Mouse (Mus musculus) C2C12 (cell line): Measurements from ENCODE around the gene Foxn3.

ENCODE experiments used
- CEBPB ChIP-seq: IDR thresholded peaks from one replicate; pipeline ENCODE4 v1.6.1; 2011; ENCODE audit warnings: low read depth, mild to moderate bottlenecking, control low read depth, moderate library complexity
- CTCF ChIP-seq: IDR thresholded peaks from one replicate; pipeline ENCODE4 v1.5.1; 2011; ENCODE audit not compliant: control insufficient read depth, insufficient read depth, insufficient read length
- MAX ChIP-seq: IDR thresholded peaks from one replicate; pipeline ENCODE4 v1.6.1; 2011; ENCODE audit warnings: mild to moderate bottlenecking, control low read depth
- MYOD1 ChIP-seq: IDR thresholded peaks from one replicate; pipeline ENCODE4 v1.6.1; 2011; ENCODE audit warnings: low read depth; ENCODE audit not compliant: control insufficient read depth, insufficient read length
- MYOG ChIP-seq: IDR thresholded peaks from one replicate; pipeline ENCODE4 v1.6.1; 2011; ENCODE audit not compliant: control insufficient read depth, insufficient read length; ENCODE audit errors: extremely low read depth
- USF1 ChIP-seq: IDR thresholded peaks from one replicate; pipeline ENCODE4 v1.6.1; 2011; ENCODE audit warnings: low read depth, mild to moderate bottlenecking, control low read depth, moderate library complexity

GRCm38 (mm10) chr12:99403004-99403403 lies 160.4 kb downstream of the Foxn3 start:
- no peak for TF ChIP-seq CTCF
- TF ChIP-seq USF1, result no peak
- TF ChIP-seq MYOG, result no peak
- no peak for TF ChIP-seq CEBPB
- TF ChIP-seq MAX, result no peak
- no peak for TF ChIP-seq MYOD1
